Mouse (Mus musculus) heart, postnatal 0 days (tissue): Measurements from ENCODE around the gene Mpnd.

Experiments
- CTCF ChIP-seq: IDR thresholded peaks from 2 replicates; pipeline ENCODE4 v1.5.1; 2016; ENCODE audit warnings: antibody characterized with exemption, control low read depth, low read depth
- EP300 ChIP-seq: IDR thresholded peaks from 2 replicates; pipeline ENCODE4 v1.6.1; 2016; ENCODE audit warnings: antibody characterized with exemption, low read depth

DNA sequence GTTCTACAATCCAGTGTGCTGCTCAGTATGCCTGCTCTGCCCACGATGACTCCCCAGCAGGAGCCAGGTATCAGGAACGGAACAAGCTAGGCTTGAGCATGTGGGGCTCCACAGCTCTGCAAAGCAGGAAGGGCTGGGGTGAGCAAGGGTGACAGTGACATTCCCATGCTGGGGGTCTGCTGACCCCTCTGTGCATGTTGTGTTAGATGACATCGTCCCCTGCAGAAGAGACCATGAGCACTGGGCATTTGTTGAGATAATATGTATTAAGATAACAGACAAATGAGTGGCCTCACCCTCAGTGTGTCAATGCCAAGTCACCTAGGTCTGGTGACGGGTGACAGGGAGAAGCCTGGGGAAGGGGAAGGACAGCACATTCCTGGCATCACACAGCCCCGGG is 19.4 kb downstream of the Mpnd start:
- TF ChIP-seq CTCF, result no peak
- no peak for TF ChIP-seq EP300
